Mouse (Mus musculus): ENCODE data around the gene Gnaq. TPM values are rescaled to one million over a fixed set of nuclear protein-coding genes. Genes with fewer than 3 reads are reported as not detected.

Gene Gnaq
- polyA plus RNA-seq, 1 experiment from 2014 or later, result 59.0 TPM

DNA sequence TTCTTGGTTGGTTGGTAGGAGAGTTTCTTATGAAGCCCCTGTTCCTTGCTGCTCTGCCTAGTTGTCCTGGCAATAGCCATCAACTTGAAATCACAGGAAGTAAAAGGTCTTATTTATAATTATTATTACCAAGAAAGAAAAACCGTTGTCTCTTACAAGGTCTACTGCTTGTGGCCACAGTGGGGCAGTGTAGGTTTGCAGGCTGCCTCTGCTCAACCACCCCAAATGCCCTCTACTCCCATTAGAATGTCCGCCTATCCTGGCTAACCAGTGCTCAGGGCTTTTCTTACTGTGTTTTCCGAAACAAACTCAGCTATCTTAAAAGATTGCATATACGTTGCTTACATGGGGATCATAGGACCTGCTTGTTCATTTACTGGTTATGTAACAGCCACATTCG lies 226.3 kb downstream of the Gnaq start:
- H3K36me3 ChIP-seq (ENCODE audit: control insufficient read depth, insufficient read depth, low read length), result no peaks in the 10 kb centered on the region
- no peak overlapping the region for H3K9ac ChIP-seq (replicated peaks; ENCODE audit: low read depth, low read length)
- WGBS, result 70% methylated on average over 5 of the region's 5 CpGs
- no peak overlapping the region for H3K4me3 ChIP-seq (ENCODE audit: low read depth, low read length)
- H3K27ac ChIP-seq (ENCODE audit: low read depth, low read length), result no peak overlapping the region
- H3K27me3 ChIP-seq (ENCODE audit: control insufficient read depth, insufficient read depth, low read length), result no peaks in the 10 kb centered on the region
- ATAC-seq (ENCODE audit: low read depth), result peak; percentile 72; the same call in 1 of the 2 replicates
- H3K9me3 ChIP-seq (ENCODE audit: control insufficient read depth, low read length), result no peaks in the 10 kb centered on the region
- no peak overlapping the region for H3K4me2 ChIP-seq (ENCODE audit: low read depth, low read length)
- peaks cover 7% of the 10 kb centered on the region; the same call in 1 of the 2 replicates for H3K4me1 ChIP-seq (ENCODE audit: control insufficient read depth, insufficient read depth, low read length)

DNA sequence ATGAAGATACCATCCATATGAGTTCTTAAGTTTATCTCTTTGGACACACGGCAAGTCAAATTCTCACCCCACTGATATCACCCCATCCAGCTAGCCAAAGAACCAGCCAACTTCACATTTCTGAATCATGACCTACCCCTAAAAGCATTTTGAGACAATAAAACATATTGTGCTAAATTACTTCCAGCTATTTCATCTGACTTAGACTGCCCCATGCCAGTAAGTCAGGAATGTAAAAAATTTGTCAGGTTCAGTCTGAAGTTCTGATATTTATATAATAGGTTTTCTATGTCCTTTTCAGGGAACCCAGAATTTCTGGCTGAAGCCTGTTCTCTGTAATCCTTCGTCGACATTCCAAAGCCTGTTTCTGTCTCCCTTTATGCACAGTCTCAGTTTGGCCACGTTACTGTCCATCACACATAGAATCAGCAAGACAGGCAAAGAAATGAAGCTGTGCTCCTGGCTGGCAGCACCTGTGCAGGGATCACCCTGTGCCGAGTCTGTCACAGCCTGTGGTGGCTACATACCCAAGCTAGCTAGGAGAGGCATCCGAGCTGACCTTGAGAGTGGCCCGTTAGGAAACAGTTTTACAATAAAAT lies 233.9 kb downstream of the Gnaq start:
- WGBS, result 86% methylated on average over 7 of the region's 7 CpGs
- Histone ChIP-seq H3K4me1 (ENCODE audit: control insufficient read depth, insufficient read depth, low read length) (peaks cover 7% of the 10 kb centered on the region; the same call in 1 of the 2 replicates), H3K9me3 (ENCODE audit: control insufficient read depth, low read length) (no peaks in the 10 kb centered on the region), H3K27ac (ENCODE audit: low read depth, low read length) (no peak overlapping the region), H3K4me2 (ENCODE audit: low read depth, low read length) (no peak overlapping the region), H3K4me3 (ENCODE audit: low read depth, low read length) (no peak overlapping the region), H3K36me3 (ENCODE audit: control insufficient read depth, insufficient read depth, low read length) (no peaks in the 10 kb centered on the region), H3K9ac (replicated peaks; ENCODE audit: low read depth, low read length) (no peak overlapping the region), H3K27me3 (ENCODE audit: control insufficient read depth, insufficient read depth, low read length) (no peaks in the 10 kb centered on the region)
- no peak; the same call in 1 of the 2 replicates for ATAC-seq (ENCODE audit: low read depth)

GRCm38 (mm10) chr19:16367218-16367617 lies 234.6 kb downstream of the Gnaq start:
- 78% methylated on average over 10 of the region's 10 CpGs for WGBS

DNA sequence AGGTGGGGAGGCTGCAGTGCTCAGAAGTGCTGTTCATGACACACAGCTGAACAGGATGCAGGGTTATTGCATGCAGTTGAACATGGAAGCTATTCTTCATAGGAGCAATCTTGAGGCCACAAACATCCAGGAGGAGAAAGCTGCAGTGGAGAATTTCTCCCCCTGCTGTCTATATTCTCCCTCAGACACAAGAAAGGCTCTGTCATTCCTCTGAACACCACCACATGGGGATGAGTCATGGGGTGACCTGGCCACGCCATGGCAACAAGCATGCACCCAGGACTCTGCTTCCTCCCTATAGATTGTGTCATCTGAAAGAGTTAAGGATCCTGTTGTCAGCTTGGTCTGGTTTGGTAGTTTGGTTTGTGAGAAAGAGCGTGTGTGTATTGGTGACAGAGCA lies 239.0 kb downstream of the Gnaq start:
- no peaks in the 10 kb centered on the region for H3K27me3 ChIP-seq (ENCODE audit: control insufficient read depth, insufficient read depth, low read length)
- no peak overlapping the region for H3K4me3 ChIP-seq (ENCODE audit: low read depth, low read length)
- H3K9me3 ChIP-seq (ENCODE audit: control insufficient read depth, low read length), result no peaks in the 10 kb centered on the region
- H3K4me1 ChIP-seq (ENCODE audit: control insufficient read depth, insufficient read depth, low read length), result peaks cover 19% of the 10 kb centered on the region
- no peak for ATAC-seq (ENCODE audit: low read depth)
- H3K27ac ChIP-seq (ENCODE audit: low read depth, low read length), result no peak overlapping the region
- no peak overlapping the region for H3K4me2 ChIP-seq (ENCODE audit: low read depth, low read length)
- H3K9ac ChIP-seq (replicated peaks; ENCODE audit: low read depth, low read length), result no peak overlapping the region
- no peaks in the 10 kb centered on the region for H3K36me3 ChIP-seq (ENCODE audit: control insufficient read depth, insufficient read depth, low read length)
- WGBS, result 94% methylated on average over 2 of the region's 2 CpGs

More at GRCm38 (mm10) chr19:16367218-16367617, 234.6 kb downstream of the Gnaq start:
- Histone ChIP-seq H3K36me3 (ENCODE audit: control insufficient read depth, insufficient read depth, low read length) (no peaks in the 10 kb centered on the region), H3K4me2 (ENCODE audit: low read depth, low read length) (no peak overlapping the region), H3K27me3 (ENCODE audit: control insufficient read depth, insufficient read depth, low read length) (no peaks in the 10 kb centered on the region), H3K9me3 (ENCODE audit: control insufficient read depth, low read length) (no peaks in the 10 kb centered on the region), H3K4me1 (ENCODE audit: control insufficient read depth, insufficient read depth, low read length) (peaks cover 7% of the 10 kb centered on the region; the same call in 1 of the 2 replicates), H3K4me3 (ENCODE audit: low read depth, low read length) (no peak overlapping the region), H3K9ac (replicated peaks; ENCODE audit: low read depth, low read length) (no peak overlapping the region), H3K27ac (ENCODE audit: low read depth, low read length) (no peak overlapping the region)
- ATAC-seq (ENCODE audit: low read depth), result no peak

DNA sequence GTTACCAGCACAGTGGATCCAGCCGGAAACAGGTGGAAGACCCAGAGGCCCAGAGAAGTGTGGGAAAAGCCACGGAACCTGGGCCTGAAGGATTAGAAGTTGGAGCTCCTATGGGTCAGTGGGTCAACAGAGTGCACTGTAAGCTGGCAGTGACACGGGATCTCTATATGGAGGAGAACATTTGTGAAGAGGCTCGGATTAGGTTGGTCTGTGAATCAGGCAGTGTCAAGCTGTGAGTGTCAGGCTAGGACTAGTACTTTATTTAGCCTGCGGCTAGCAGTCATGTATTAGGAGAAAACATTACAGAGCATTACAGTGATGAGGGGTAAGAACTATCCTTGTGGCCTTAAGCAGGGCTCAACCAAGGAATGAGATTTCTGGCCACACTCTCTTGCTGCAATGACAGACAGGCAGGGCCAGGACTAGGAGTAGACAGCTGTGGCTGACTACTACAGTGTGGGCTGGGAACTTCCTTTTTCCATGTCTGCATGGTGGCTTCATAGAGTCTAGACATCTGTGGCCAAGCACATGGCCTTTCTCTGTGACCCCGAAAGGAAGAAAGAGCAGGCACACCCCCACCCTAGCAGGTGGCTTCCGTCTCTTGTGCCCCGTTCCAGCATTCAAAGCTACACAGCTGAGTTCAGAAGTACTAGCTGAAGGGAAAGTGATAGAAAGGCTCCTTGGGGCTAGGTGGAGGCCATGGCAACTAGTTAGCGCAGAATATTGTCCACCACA lies 240.3 kb downstream of the Gnaq start:
- H3K27ac ChIP-seq (ENCODE audit: low read depth, low read length), result peak overlapping the region; percentile 24; the same call in 1 of the 2 replicates
- ATAC-seq (ENCODE audit: low read depth), result peak; percentile 44

GRCm38 (mm10) chr19:16375881-16376280 lies 243.2 kb downstream of the Gnaq start:
- Histone ChIP-seq H3K36me3 (ENCODE audit: control insufficient read depth, insufficient read depth, low read length) (peaks cover 5% of the 10 kb centered on the region; the same call in 1 of the 2 replicates), H3K4me1 (ENCODE audit: control insufficient read depth, insufficient read depth, low read length) (peaks cover 12% of the 10 kb centered on the region), H3K4me2 (ENCODE audit: low read depth, low read length) (no peak overlapping the region), H3K27me3 (ENCODE audit: control insufficient read depth, insufficient read depth, low read length) (no peaks in the 10 kb centered on the region), H3K9ac (replicated peaks; ENCODE audit: low read depth, low read length) (no peak overlapping the region), H3K9me3 (ENCODE audit: control insufficient read depth, low read length) (no peaks in the 10 kb centered on the region), H3K4me3 (ENCODE audit: low read depth, low read length) (no peak overlapping the region), H3K27ac (ENCODE audit: low read depth, low read length) (no peak overlapping the region)
- ATAC-seq (ENCODE audit: low read depth), result no peak
- WGBS, result 24% methylated on average over 4 of the region's 4 CpGs

More for the DNA sequence above, 240.3 kb downstream of the Gnaq start:
- Histone ChIP-seq H3K36me3 (ENCODE audit: control insufficient read depth, insufficient read depth, low read length) (no peaks in the 10 kb centered on the region), H3K27me3 (ENCODE audit: control insufficient read depth, insufficient read depth, low read length) (no peaks in the 10 kb centered on the region), H3K9me3 (ENCODE audit: control insufficient read depth, low read length) (no peaks in the 10 kb centered on the region), H3K9ac (replicated peaks; ENCODE audit: low read depth, low read length) (no peak overlapping the region), H3K4me2 (ENCODE audit: low read depth, low read length) (no peak overlapping the region), H3K4me1 (ENCODE audit: control insufficient read depth, insufficient read depth, low read length) (peaks cover 12% of the 10 kb centered on the region), H3K4me3 (ENCODE audit: low read depth, low read length) (no peak overlapping the region)
- 58% methylated on average over 9 of the region's 9 CpGs for WGBS

- no peak overlapping the region for H3K9ac ChIP-seq (replicated peaks; ENCODE audit: low read depth, low read length)
- ATAC-seq (ENCODE audit: low read depth), result no peak
- H3K27ac ChIP-seq (ENCODE audit: low read depth, low read length), result no peak overlapping the region
- 81% methylated on average over 7 of the region's 7 CpGs for WGBS
- H3K36me3 ChIP-seq (ENCODE audit: control insufficient read depth, insufficient read depth, low read length), result peaks cover 5% of the 10 kb centered on the region; the same call in 1 of the 2 replicates
- peaks cover 11% of the 10 kb centered on the region for H3K4me1 ChIP-seq (ENCODE audit: control insufficient read depth, insufficient read depth, low read length)
- H3K9me3 ChIP-seq (ENCODE audit: control insufficient read depth, low read length), result no peaks in the 10 kb centered on the region
- H3K4me3 ChIP-seq (ENCODE audit: low read depth, low read length), result no peak overlapping the region
- no peak overlapping the region for H3K4me2 ChIP-seq (ENCODE audit: low read depth, low read length)
- no peaks in the 10 kb centered on the region for H3K27me3 ChIP-seq (ENCODE audit: control insufficient read depth, insufficient read depth, low read length)
Observed at GRCm38 (mm10) chr19:16378565-16378964, 245.9 kb downstream of the Gnaq start.

DNA sequence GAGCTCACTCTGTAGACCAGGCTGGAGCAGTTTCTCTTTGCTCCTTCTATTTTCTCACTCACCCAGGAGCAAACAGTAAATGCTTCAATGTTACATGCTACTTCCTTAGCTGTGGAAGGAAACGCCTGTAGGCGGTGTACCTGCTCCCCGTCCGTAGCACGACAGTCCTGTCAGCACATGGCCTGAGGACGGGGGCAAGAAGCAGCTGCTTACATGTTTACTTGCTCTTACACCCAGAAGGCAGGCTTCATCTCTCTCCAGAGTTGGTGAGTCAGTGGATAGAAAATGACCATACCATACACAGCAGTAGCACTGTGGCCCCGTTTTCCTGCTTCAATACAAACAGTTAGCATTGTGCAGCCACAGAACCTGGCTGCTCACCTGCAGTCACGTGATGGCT lies 247.1 kb downstream of the Gnaq start:
- Histone ChIP-seq H3K27me3 (ENCODE audit: control insufficient read depth, insufficient read depth, low read length) (no peaks in the 10 kb centered on the region), H3K4me1 (ENCODE audit: control insufficient read depth, insufficient read depth, low read length) (peaks cover 9% of the 10 kb centered on the region; the same call in 1 of the 2 replicates), H3K27ac (ENCODE audit: low read depth, low read length) (no peak overlapping the region), H3K9ac (replicated peaks; ENCODE audit: low read depth, low read length) (no peak overlapping the region), H3K9me3 (ENCODE audit: control insufficient read depth, low read length) (no peaks in the 10 kb centered on the region), H3K4me2 (ENCODE audit: low read depth, low read length) (no peak overlapping the region), H3K36me3 (ENCODE audit: control insufficient read depth, insufficient read depth, low read length) (peaks cover 5% of the 10 kb centered on the region; the same call in 1 of the 2 replicates), H3K4me3 (ENCODE audit: low read depth, low read length) (no peak overlapping the region)
- ATAC-seq (ENCODE audit: low read depth), result no peak
- 93% methylated on average over 8 of the region's 8 CpGs for WGBS

DNA sequence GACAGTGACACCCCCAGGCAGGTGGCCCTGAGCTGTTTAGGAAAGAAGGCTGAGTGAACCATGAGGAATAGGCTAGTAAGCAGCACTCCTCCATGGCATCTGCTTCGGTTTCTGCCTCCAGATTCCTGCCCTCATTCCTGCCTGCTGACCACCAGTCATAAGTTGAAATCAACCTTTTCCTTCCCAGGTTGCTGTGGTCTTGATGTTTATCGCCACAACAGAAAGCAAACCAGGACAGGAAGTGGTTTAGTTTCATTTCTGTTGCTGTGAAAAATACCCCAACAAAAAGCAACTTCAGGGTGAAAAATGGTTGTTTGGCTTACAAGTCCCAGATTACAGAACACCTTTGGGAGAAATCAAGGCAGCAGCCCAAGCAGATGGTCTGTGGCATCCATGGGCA lies 249.8 kb downstream of the Gnaq start:
- Histone ChIP-seq H3K27me3 (ENCODE audit: control insufficient read depth, insufficient read depth, low read length) (no peaks in the 10 kb centered on the region), H3K4me1 (ENCODE audit: control insufficient read depth, insufficient read depth, low read length) (peaks cover 9% of the 10 kb centered on the region; the same call in 1 of the 2 replicates), H3K4me3 (ENCODE audit: low read depth, low read length) (no peak overlapping the region), H3K9ac (replicated peaks; ENCODE audit: low read depth, low read length) (no peak overlapping the region), H3K27ac (ENCODE audit: low read depth, low read length) (0 out of 2 replicates have a peak overlapping the region, but pooled peaks have one; percentile 34), H3K4me2 (ENCODE audit: low read depth, low read length) (no peak overlapping the region), H3K36me3 (ENCODE audit: control insufficient read depth, insufficient read depth, low read length) (peaks cover 5% of the 10 kb centered on the region; the same call in 1 of the 2 replicates), H3K9me3 (ENCODE audit: control insufficient read depth, low read length) (no peaks in the 10 kb centered on the region)
- WGBS, result 81% methylated on average over 2 of the region's 2 CpGs
- ATAC-seq (ENCODE audit: low read depth), result no peak

All from neural tube, embryonic 14.5 days (tissue).